Mouse (Mus musculus): Measurements from ENCODE around the gene Hist1h2bl. TPM values are rescaled to one million over a fixed set of nuclear protein-coding genes. Genes with fewer than 3 reads are reported as not detected.
A peak's percentile ranks its signal among the peaks of the same experiment; 100 is the strongest.
"Not testable (repeated sequence)": the region's sequence is repeated elsewhere in the genome, so short reads cannot be mapped to it uniquely, and the experiment has no call there.

The Hist1h2bl gene
- polyA plus RNA-seq, 1 experiment from 2014 or later = 1.7 TPM

DNA sequence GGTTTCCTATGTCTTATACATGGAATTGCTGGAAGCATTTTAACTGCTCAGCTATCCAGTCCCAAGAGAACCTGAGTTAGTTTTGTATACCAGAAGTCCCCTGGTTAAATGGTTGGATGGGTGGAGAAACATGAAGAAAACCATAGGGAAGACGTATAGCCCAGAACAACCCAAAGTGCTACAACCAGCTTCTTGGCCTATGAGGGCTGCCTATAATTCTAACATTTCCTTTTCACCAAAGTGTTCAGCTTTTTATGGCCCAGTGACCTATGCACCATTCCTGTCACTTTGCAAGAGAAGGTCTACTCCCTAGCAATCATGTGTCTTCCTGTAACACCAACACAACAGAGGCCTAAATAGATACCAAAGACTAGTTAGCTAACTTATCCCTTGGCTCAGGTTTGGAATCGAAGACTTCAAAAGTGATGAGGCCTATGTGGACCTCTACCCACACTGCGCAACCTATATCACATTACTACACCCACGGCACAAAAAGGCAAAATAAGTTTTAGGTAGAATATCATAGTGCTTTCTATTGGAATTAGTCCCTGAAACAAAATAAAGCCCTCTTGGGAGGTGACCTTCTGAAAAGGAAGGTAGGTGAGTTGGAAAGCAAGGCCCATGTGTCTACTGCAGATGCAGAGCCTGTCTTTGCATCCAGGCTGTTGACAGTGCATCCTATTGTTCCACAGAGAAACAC is 2.6 kb upstream of the Hist1h2bl start:
- H3K9me3 ChIP-seq = no peaks in the 10 kb centered on the region
- no peak overlapping the region for H3K27ac ChIP-seq
- H3K36me3 ChIP-seq = no peaks in the 10 kb centered on the region
- H3K9ac ChIP-seq = peak overlapping the region; percentile 70
- peak overlapping the region; percentile 72 for H3K4me2 ChIP-seq (replicated peaks)
- peaks cover 22% of the 10 kb centered on the region for H3K4me1 ChIP-seq
- 58% methylated on average over 4 of the region's 4 CpGs for WGBS
- H3K27me3 ChIP-seq (replicated peaks) = no peaks in the 10 kb centered on the region
- peak overlapping the region; percentile 44 for H3K4me3 ChIP-seq
- no peak for ATAC-seq (ENCODE audit: low FRiP score, low read depth)

DNA sequence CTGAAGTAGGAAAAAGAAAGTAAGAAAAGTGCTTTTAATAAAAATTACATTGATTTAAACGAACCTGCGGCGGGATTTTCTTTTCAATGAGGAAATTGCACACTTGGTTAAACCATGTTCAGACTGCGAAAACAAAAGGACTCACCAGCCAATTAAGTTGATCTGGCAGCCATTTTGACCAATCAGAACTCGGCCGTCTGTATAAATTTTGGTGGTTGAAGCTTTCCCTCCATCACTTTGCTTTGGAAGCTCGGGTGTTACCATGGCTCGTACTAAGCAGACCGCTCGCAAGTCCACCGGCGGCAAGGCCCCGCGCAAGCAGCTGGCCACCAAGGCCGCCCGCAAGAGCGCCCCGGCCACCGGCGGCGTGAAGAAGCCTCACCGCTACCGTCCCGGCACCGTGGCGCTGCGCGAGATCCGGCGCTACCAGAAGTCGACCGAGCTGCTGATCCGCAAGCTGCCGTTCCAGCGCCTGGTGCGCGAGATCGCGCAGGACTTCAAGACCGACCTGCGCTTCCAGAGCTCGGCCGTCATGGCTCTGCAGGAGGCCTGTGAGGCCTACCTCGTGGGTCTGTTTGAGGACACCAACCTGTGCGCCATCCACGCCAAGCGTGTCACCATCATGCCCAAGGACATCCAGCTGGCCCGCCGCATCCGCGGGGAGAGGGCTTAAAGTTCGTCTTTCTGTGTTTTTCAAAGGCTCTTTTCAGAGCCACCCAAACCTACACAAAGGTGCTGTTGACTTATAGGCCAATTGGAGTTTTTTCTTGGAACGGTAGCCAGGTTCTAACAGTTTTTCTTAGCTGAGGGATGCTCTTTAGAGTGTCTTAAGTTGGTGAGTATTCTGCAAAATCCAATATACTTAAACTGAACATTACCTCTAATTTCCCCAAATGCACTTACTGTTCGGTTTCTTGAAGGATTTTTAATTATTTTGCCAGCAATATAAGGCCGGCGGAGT is 1.7 kb upstream of the Hist1h2bl start, which contains the start of gene Hist1h3h:
Hist1h3h (plus strand) TSS at position 263 of the 961 bp plus-strand sequence.
- not testable (repeated sequence) for H3K9me3 ChIP-seq; H3K27me3 ChIP-seq (replicated peaks); H3K36me3 ChIP-seq
- peak; percentile 45 for ATAC-seq (ENCODE audit: low FRiP score, low read depth)
- under 1% methylated on average over 28 of the region's 56 CpGs for WGBS
- H3K4me3 ChIP-seq = peak within 1 kb of the TSS; percentile 44
- peak within 1 kb of the TSS; percentile 88 for H3K27ac ChIP-seq
- H3K9ac ChIP-seq = peak within 1 kb of the TSS; percentile 70
- peak within 1 kb of the TSS; percentile 74 for H3K4me2 ChIP-seq (replicated peaks)
- H3K4me1 ChIP-seq = peaks cover 22% of the 10 kb centered on the region

DNA sequence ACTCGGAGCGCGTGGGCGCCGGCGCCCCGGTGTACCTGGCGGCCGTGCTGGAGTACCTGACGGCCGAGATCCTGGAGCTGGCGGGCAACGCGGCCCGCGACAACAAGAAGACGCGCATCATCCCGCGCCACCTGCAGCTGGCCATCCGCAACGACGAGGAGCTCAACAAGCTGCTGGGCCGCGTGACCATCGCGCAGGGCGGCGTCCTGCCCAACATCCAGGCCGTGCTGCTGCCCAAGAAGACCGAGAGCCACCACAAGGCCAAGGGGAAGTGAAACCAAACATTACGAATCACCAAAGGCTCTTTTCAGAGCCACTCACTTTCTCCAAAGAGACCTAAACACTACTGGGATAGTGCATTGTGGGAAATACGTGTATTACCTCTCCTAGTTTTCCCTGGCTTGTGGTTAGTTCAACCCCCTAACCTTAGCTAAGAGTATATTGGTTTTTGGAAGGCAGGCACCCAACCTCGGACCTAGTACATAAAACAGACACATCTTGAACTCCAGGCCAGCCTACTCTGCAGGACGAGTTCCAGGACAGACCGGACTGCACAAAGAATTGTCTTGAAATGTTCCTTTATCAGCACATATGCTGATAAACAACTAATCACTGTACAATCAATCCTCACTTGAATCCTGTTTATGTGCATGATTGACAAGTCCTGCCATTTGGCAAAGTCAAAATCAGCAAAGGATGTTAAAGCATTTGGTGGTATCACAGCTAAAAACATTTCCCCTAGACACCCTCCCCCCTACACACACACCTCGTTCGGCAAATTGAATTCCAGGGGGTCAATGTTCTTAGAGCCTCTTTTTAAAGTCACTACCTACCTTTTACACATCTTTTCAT is 823 bp upstream of the Hist1h2bl start:
- 0% methylated on average over 18 of the region's 38 CpGs for WGBS
- peak overlapping the region; percentile 69 for H3K9ac ChIP-seq
- peak overlapping the region; percentile 88 for H3K27ac ChIP-seq
- H3K9me3 ChIP-seq; H3K27me3 ChIP-seq (replicated peaks); H3K36me3 ChIP-seq: not testable (repeated sequence)
- H3K4me2 ChIP-seq (replicated peaks) = peak overlapping the region; percentile 74
- peak overlapping the region; percentile 44 for H3K4me3 ChIP-seq
- H3K4me1 ChIP-seq = peaks cover 22% of the 10 kb centered on the region
- peak; percentile 35 for ATAC-seq (ENCODE audit: low FRiP score, low read depth)

DNA sequence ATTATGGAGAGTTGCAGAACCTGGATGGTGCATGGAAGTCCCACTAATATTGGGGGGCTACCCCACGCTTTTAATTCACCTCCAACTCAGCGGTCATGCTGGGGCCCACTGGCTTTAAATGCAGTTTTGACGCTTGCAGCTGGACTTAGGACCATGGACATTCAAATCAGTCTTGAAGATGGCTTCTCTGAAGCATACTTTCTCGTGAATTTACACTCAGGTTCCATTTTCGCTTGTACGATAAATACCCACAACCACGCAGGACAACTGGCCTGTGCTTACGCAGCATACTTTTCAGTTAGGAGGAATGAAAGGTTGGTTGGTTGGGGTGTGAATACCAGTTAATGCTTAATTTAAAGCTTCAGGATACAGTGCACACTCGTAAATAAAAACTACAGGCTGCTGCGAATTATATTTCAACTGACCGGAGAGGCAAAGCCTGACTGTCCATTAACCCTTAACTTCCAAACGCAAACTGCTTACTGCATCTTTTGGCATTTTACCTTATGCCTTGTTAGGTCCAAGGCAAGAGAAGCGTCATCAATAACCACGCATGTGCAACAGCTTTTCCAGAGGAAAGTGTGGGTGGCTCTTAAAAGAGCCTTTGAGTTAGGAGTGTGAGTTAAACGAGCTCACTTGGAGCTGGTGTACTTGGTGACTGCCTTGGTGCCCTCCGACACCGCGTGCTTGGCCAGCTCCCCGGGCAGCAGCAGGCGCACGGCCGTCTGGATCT is 646 bp downstream of the Hist1h2bl start:
- Histone ChIP-seq H3K9ac (peak overlapping the region; percentile 57), H3K27me3 (replicated peaks) (no peaks in the 10 kb centered on the region), H3K4me1 (peaks cover 16% of the 10 kb centered on the region), H3K36me3 (no peaks in the 10 kb centered on the region), H3K27ac (0 out of 2 replicates have a peak overlapping the region, but pooled peaks have one; percentile 57), H3K9me3 (no peaks in the 10 kb centered on the region), H3K4me2 (replicated peaks) (peak overlapping the region; percentile 74), H3K4me3 (peak overlapping the region; percentile 30)
- under 1% methylated on average over 22 of the region's 22 CpGs for WGBS
- ATAC-seq (ENCODE audit: low FRiP score, low read depth) = 0 out of 2 replicates have a peak, but pooled peaks have one; percentile 2

DNA sequence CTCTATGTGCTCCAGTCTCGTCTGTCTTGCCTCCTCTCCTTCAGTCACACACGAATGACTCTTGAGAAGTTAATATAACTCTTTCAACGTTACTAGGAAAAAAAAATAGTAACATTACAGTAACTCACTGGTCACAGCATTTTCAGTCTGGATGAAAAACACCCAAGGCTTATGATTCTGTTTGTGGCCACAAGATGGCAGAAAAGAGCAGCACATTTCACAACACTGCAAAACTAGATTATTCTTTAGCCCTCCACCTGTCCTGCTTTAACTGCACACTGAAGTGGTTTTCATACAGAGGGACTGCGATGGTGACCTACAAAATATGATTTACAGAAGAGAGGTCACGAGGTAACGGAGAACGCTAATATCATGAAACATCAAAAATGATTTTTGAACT is 1.2 kb downstream of the Hist1h2bl start:
- WGBS = 3% methylated on average over 7 of the region's 7 CpGs
- H3K9me3 ChIP-seq = no peaks in the 10 kb centered on the region
- H3K27me3 ChIP-seq (replicated peaks) = no peaks in the 10 kb centered on the region
- H3K9ac ChIP-seq = peak overlapping the region; percentile 57
- no peak for ATAC-seq (ENCODE audit: low FRiP score, low read depth)
- no peaks in the 10 kb centered on the region for H3K36me3 ChIP-seq
- peaks cover 16% of the 10 kb centered on the region for H3K4me1 ChIP-seq
- no peak overlapping the region for H3K4me3 ChIP-seq
- H3K4me2 ChIP-seq (replicated peaks) = peak overlapping the region; percentile 74
- H3K27ac ChIP-seq = no peak overlapping the region

DNA sequence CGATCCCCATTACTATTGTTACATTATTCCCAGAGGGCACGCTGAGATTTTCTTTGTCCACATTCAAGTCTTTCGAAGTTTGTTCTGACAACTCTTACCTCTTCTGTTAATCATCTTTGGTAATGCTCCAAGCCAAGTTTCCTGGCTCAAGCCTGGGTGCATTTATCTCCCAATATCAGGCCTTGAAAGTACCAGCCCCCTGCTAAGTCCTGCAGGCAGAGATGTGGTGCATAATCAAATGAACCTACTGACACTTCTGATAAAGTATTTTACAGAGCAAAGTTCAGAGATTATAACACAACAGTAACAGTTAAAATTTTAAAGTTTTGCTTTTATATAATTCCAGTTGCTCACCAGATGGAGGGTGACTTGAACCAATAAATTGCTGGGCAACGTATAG is 4.2 kb downstream of the Hist1h2bl start:
- no peak overlapping the region for H3K27ac ChIP-seq

DNA sequence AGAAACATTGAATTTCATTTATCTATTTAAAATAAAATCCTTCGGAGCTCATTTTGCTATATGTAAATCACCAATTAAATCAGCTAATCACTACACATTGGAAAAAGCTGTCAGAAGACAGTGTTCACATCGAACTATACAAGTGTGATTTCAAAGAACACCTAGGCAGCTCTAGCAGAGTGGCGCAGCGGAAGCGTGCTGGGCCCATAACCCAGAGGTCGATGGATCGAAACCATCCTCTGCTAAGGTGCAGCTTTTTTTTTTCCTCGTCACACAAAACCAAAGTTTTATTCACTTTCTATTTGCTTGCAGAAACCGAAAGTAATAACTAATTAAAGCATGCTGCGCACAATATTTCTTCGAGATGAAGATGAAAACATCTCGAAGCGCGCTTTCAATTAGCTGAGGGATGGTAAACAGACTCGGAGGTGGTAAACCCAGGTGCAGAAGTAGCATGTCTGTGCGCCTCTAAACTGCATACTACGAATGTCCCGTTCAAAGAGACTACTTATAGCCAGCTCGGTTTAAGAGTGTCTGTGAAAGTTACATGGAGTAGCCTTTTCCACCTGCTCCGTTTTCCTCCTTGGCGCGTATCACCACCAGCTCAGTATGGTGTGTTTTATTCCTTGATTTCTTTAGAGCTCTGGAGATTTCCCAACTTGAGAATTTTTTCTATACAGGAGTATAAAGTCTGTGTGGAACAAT is 5.0 kb downstream of the Hist1h2bl start:
- Histone ChIP-seq H3K9me3 (no peaks in the 10 kb centered on the region), H3K4me1 (peaks cover 8% of the 10 kb centered on the region), H3K36me3 (no peaks in the 10 kb centered on the region), H3K9ac (no peak overlapping the region; the same call in 1 of the 2 replicates), H3K4me3 (peak overlapping the region; percentile 35), H3K4me2 (replicated peaks) (peak overlapping the region; percentile 64), H3K27ac (no peak overlapping the region), H3K27me3 (replicated peaks) (no peaks in the 10 kb centered on the region)
- ATAC-seq (ENCODE audit: low FRiP score, low read depth) = peak; percentile 77
- 1% methylated on average over 22 of the region's 22 CpGs for WGBS

More for the DNA sequence above, 4.2 kb downstream of the Hist1h2bl start:
- Histone ChIP-seq H3K4me2 (replicated peaks) (peak overlapping the region; percentile 64), H3K27me3 (replicated peaks) (no peaks in the 10 kb centered on the region), H3K9me3 (no peaks in the 10 kb centered on the region), H3K36me3 (no peaks in the 10 kb centered on the region), H3K4me3 (peak overlapping the region; percentile 35; the same call in 1 of the 2 replicates), H3K9ac (no peak overlapping the region), H3K4me1 (peaks cover 8% of the 10 kb centered on the region)
- 26% methylated on average over 4 of the region's 4 CpGs for WGBS
- ATAC-seq (ENCODE audit: low FRiP score, low read depth) = no peak

DNA sequence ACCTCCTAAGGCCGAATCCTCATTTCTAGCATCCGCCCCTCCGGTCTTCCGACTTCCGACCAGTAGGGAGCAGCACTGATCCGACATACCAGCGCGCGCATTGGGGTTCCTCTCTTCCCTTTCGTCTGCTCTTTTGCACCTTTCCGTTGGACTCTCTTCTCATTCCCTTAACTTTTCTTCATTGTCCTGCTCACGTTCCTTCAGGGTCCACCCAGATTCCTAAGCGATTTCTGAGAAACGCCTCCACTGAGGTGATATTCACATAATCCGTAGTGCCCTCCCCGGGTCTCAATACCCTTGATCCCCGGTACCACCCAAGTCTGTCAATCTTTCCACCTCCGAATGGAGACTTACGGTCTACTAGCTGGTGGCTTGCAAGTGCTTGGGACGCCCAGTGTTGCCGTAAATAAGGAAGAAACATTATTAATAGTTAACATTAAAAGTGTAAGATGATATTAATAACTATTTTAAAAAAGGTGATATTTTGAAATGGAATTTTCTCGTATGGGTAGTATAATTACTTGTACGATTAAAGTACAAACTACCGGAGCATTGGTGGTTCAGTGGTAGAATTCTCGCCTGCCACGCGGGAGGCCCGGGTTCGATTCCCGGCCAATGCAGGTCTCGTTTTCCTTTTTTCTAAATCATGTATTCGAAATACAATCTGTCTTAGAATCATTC is 5.8 kb downstream of the Hist1h2bl start:
- H3K4me1 ChIP-seq = peaks cover 4% of the 10 kb centered on the region
- peak overlapping the region; percentile 27; the same call in 1 of the 2 replicates for H3K9ac ChIP-seq
- H3K9me3 ChIP-seq = no peaks in the 10 kb centered on the region
- no peaks in the 10 kb centered on the region for H3K36me3 ChIP-seq
- H3K4me3 ChIP-seq = peak overlapping the region; percentile 48
- no peaks in the 10 kb centered on the region for H3K27me3 ChIP-seq (replicated peaks)
- ATAC-seq (ENCODE audit: low FRiP score, low read depth) = peak; percentile 78
- WGBS = under 1% methylated on average over 32 of the region's 32 CpGs
- no peak overlapping the region for H3K27ac ChIP-seq
- H3K4me2 ChIP-seq (replicated peaks) = peak overlapping the region; percentile 40

DNA sequence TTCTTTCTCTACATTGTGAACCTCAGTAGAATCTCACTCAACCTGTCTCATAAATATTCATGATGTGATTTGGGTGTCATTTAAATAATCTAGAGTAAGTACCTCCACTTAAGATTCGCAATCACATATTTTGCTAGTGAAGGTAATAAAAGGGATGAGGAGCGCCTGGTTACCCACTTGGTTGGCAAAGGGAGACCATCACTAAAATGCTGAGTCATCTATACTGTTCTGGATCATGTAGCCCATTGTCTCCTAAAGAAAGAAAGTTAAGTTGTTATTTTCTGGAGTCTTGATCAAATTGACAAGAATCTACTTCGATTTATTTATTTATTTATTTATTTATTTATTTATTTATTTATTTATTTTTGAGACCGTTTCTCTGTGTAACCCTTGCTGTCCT is 9.3 kb downstream of the Hist1h2bl start:
- Histone ChIP-seq H3K4me2 (replicated peaks) (no peak overlapping the region), H3K36me3 (no peaks in the 10 kb centered on the region), H3K9me3 (no peaks in the 10 kb centered on the region), H3K4me1 (no peaks in the 10 kb centered on the region; the same call in 1 of the 2 replicates), H3K27me3 (replicated peaks) (no peaks in the 10 kb centered on the region), H3K9ac (no peak overlapping the region), H3K27ac (no peak overlapping the region), H3K4me3 (no peak overlapping the region)
- no peak for ATAC-seq (ENCODE audit: low FRiP score, low read depth)
- WGBS = 80% methylated on average over 4 of the region's 4 CpGs

DNA sequence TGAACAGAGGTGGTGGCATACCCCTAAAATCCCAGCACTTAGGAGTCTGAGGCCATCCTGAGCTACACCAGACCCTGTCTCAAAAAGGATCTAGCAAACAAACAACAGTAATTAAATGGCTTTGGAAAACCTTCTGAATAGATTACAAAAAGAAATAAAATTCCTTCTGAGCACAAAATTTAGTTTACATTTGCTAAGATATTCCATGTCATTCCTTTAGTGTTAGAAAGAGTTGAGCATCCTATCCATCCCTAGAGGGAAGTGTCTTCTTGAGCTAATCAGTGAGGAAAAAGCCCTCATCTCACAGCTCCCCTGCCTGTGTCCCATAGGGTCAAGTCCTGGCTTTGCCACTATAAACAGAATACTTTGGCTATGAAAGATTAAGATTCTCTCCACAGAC is 18.1 kb downstream of the Hist1h2bl start, which contains the start of gene Olfr1359:
Olfr1359 (plus strand) TSS at position 301 of the 400 bp plus-strand sequence.
- Histone ChIP-seq H3K4me1 (no peaks in the 10 kb centered on the region), H3K36me3 (no peaks in the 10 kb centered on the region), H3K9ac (no peak within 1 kb of the TSS), H3K4me3 (no peak within 1 kb of the TSS), H3K27me3 (replicated peaks) (no peaks in the 10 kb centered on the region), H3K27ac (no peak within 1 kb of the TSS), H3K9me3 (no peaks in the 10 kb centered on the region), H3K4me2 (replicated peaks) (no peak within 1 kb of the TSS)
- no peak for ATAC-seq (ENCODE audit: low FRiP score, low read depth)

Data from neural tube, embryonic 12.5 days (tissue).